Mouse (Mus musculus): ENCODE measurements around the gene Gm20388. TPM values are rescaled to one million over a fixed set of nuclear protein-coding genes. Genes with fewer than 3 reads are reported as not detected.

Gm20388 gene
- total and polyA plus RNA-seq, 2 experiments from 2014 or later = 17.3 TPM; not detected in 1

DNA sequence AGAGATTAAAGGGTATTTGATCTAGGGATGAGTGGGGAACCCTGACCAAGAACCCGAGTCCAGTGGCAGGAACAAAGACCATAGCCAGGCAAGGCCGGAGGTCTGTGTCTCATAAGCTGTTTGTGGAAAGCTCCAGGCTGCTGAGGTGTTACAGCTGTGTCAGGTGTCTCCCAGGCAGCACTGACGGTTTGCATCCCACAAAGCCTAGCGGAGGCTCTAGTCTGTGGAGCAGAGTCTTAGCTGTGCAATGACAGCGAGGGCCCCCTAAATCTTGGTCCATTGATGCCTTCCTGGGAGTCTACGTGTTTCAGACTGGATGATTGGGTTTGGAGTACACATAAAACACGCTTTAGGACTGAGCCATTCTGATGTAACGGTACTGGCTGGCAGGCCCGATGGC is 3491.3 kb downstream of the Gm20388 start:
- TF ChIP-seq EP300 (IDR thresholded peaks at IDR 0.05; ENCODE audit: low read depth) (no peak), CTCF (IDR thresholded peaks at IDR 0.05; ENCODE audit: low read depth) (no peak)
- 84% methylated on average over 9 of the region's 9 CpGs for WGBS
- DNase-seq (ENCODE audit: low spot score) = no peak
- Histone ChIP-seq H3K27ac (ENCODE audit: low read depth) (peak overlapping the region; percentile 33; the same call in 1 of the 2 replicates), H3K9ac (replicated peaks; ENCODE audit: low read depth, low read length) (no peak overlapping the region), H3K4me1 (ENCODE audit: control insufficient read depth, insufficient read depth) (no peaks in the 10 kb centered on the region), H3K4me3 (ENCODE audit: low read depth, low read length) (no peak overlapping the region), H3K9me3 (replicated peaks; ENCODE audit: control insufficient read depth, low read length) (no peaks in the 10 kb centered on the region), H3K36me3 (replicated peaks; ENCODE audit: control insufficient read depth, insufficient read depth, low read length) (peaks cover 65% of the 10 kb centered on the region), H3K27me3 (ENCODE audit: control insufficient read depth, insufficient read depth, low read length) (no peaks in the 10 kb centered on the region), H3K4me2 (ENCODE audit: low read depth, low read length) (no peak overlapping the region)
- ATAC-seq (ENCODE audit: insufficient read depth, low read depth) = no peak

DNA sequence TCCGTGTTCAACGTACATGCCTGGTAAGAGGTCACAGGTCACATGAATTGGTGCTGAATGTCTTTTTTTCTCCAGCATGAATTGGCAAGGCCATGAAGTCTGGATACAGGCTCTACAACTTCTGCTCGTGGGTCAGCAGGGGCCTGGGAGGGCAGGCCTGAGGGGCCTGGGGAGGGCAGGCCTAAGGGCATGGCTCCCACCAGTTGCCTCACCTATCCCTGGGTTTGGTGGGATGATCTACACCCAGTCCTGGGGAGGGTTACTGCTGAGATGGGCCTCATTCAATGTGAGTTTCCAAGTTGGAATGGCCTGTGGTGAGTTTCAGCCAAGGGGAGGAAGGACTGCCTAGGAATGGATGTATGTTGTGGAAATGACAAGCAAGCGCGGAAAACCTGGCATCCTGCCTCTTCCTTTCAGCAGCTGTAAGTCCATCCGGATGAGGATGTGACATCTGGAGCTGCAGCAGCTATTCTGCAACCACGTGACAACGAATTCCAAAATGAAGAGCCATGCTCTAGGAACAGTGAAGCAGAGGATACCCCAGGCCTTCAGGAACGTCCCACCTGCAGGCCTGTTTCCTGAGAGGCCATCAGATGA is 3492.2 kb downstream of the Gm20388 start:
- H3K4me3 ChIP-seq (ENCODE audit: low read depth, low read length) = no peak overlapping the region
- H3K27me3 ChIP-seq (ENCODE audit: control insufficient read depth, insufficient read depth, low read length) = no peaks in the 10 kb centered on the region
- no peak for TF ChIP-seq CTCF (IDR thresholded peaks at IDR 0.05; ENCODE audit: low read depth)
- no peak for TF ChIP-seq EP300 (IDR thresholded peaks at IDR 0.05; ENCODE audit: low read depth)
- no peak overlapping the region for H3K9ac ChIP-seq (replicated peaks; ENCODE audit: low read depth, low read length)
- DNase-seq (ENCODE audit: low spot score) (no peak), ATAC-seq (ENCODE audit: insufficient read depth, low read depth) (no peak; the same call in 1 of the 2 replicates)
- H3K4me1 ChIP-seq (ENCODE audit: control insufficient read depth, insufficient read depth) = no peaks in the 10 kb centered on the region
- H3K9me3 ChIP-seq (replicated peaks; ENCODE audit: control insufficient read depth, low read length) = no peaks in the 10 kb centered on the region
- WGBS = 67% methylated on average over 9 of the region's 9 CpGs
- peaks cover 56% of the 10 kb centered on the region for H3K36me3 ChIP-seq (replicated peaks; ENCODE audit: control insufficient read depth, insufficient read depth, low read length)
- H3K27ac ChIP-seq (ENCODE audit: low read depth) = peak overlapping the region; percentile 33; the same call in 1 of the 2 replicates
- H3K4me2 ChIP-seq (ENCODE audit: low read depth, low read length) = no peak overlapping the region

DNA sequence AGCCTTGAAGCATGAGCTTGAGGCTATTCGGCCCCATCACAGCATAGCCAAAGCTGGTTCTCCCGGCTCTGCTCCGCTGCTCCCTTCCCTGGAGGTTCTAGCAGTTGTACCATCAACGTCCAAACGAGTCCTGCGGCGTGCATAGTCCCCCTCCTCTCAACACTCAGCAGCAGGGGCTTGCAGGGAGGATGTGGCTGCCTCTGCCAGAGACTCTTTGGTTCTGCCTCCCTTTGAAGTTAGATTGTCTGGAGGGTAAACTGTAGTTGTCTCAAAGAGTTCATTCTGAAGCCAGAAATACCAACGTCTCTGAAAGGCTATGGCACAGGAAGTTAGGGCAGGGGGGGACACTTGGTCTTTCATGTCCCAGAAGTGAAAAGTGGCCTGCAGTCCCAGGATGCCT is 3493.9 kb downstream of the Gm20388 start:
- no peak overlapping the region for H3K4me3 ChIP-seq (ENCODE audit: low read depth, low read length)
- peaks cover 39% of the 10 kb centered on the region for H3K36me3 ChIP-seq (replicated peaks; ENCODE audit: control insufficient read depth, insufficient read depth, low read length)
- H3K4me1 ChIP-seq (ENCODE audit: control insufficient read depth, insufficient read depth) = peaks cover 10% of the 10 kb centered on the region
- no peak overlapping the region for H3K9ac ChIP-seq (replicated peaks; ENCODE audit: low read depth, low read length)
- WGBS = 46% methylated on average over 8 of the region's 8 CpGs
- H3K4me2 ChIP-seq (ENCODE audit: low read depth, low read length) = no peak overlapping the region
- H3K27me3 ChIP-seq (ENCODE audit: control insufficient read depth, insufficient read depth, low read length) = no peaks in the 10 kb centered on the region
- DNase-seq (ENCODE audit: low spot score) (no peak), ATAC-seq (ENCODE audit: insufficient read depth, low read depth) (no peak)
- H3K9me3 ChIP-seq (replicated peaks; ENCODE audit: control insufficient read depth, low read length) = no peaks in the 10 kb centered on the region
- no peak overlapping the region; the same call in 1 of the 2 replicates for H3K27ac ChIP-seq (ENCODE audit: low read depth)
- TF ChIP-seq EP300 (IDR thresholded peaks at IDR 0.05; ENCODE audit: low read depth) (no peak), CTCF (IDR thresholded peaks at IDR 0.05; ENCODE audit: low read depth) (no peak)

DNA sequence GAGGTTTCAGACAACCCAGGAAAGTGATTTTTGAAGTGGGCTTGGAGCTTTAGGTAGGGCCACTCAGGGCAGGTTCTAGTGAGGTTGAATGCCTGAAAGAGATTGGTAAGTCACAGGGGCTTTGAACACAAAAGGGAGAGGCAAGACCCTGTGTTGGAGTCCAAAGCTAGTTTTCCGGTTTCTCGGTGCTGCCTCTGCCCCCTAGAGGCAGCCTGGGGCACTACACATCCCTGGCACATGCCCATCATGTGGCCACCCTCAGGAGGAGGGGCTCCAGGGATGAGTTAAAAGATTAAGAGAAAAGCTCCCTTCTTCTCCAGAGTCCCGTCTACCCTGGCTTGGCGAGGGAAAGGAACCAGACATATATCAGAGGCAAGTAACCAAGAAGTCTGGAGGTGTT is 3496.1 kb downstream of the Gm20388 start, which contains the start of gene Mc1r:
Mc1r (plus strand) TSS at position 322 of the 400 bp plus-strand sequence.
- DNase-seq (ENCODE audit: low spot score) = peak; percentile 52
- no peak within 1 kb of the TSS for H3K4me2 ChIP-seq (ENCODE audit: low read depth, low read length)
- no peak within 1 kb of the TSS for H3K4me3 ChIP-seq (ENCODE audit: low read depth, low read length)
- peaks cover 20% of the 10 kb centered on the region for H3K4me1 ChIP-seq (ENCODE audit: control insufficient read depth, insufficient read depth)
- no peaks in the 10 kb centered on the region for H3K9me3 ChIP-seq (replicated peaks; ENCODE audit: control insufficient read depth, low read length)
- H3K27me3 ChIP-seq (ENCODE audit: control insufficient read depth, insufficient read depth, low read length) = peaks cover 18% of the 10 kb centered on the region
- peaks cover 17% of the 10 kb centered on the region for H3K36me3 ChIP-seq (replicated peaks; ENCODE audit: control insufficient read depth, insufficient read depth, low read length)
- no peak within 1 kb of the TSS for H3K27ac ChIP-seq (ENCODE audit: low read depth)
- ATAC-seq (ENCODE audit: insufficient read depth, low read depth) = no peak
- 11% methylated on average over 4 of the region's 4 CpGs for WGBS
- no peak within 1 kb of the TSS for H3K9ac ChIP-seq (replicated peaks; ENCODE audit: low read depth, low read length)
- TF ChIP-seq CTCF (IDR thresholded peaks at IDR 0.05; ENCODE audit: low read depth) = peak; percentile 68
- no peak for TF ChIP-seq EP300 (IDR thresholded peaks at IDR 0.05; ENCODE audit: low read depth)

DNA sequence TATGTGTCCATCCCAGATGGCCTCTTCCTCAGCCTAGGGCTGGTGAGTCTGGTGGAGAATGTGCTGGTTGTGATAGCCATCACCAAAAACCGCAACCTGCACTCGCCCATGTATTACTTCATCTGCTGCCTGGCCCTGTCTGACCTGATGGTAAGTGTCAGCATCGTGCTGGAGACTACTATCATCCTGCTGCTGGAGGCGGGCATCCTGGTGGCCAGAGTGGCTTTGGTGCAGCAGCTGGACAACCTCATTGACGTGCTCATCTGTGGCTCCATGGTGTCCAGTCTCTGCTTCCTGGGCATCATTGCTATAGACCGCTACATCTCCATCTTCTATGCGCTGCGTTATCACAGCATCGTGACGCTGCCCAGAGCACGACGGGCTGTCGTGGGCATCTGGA is 3497.0 kb downstream of the Gm20388 start:
- no peak overlapping the region for H3K9ac ChIP-seq (replicated peaks; ENCODE audit: low read depth, low read length)
- TF ChIP-seq EP300 (IDR thresholded peaks at IDR 0.05; ENCODE audit: low read depth) = no peak
- no peak for TF ChIP-seq CTCF (IDR thresholded peaks at IDR 0.05; ENCODE audit: low read depth)
- H3K4me3 ChIP-seq (ENCODE audit: low read depth, low read length) = no peak overlapping the region
- H3K27ac ChIP-seq (ENCODE audit: low read depth) = no peak overlapping the region
- H3K4me1 ChIP-seq (ENCODE audit: control insufficient read depth, insufficient read depth) = peaks cover 20% of the 10 kb centered on the region
- H3K36me3 ChIP-seq (replicated peaks; ENCODE audit: control insufficient read depth, insufficient read depth, low read length) = peaks cover 8% of the 10 kb centered on the region
- DNase-seq (ENCODE audit: low spot score) = no peak
- peaks cover 27% of the 10 kb centered on the region for H3K27me3 ChIP-seq (ENCODE audit: control insufficient read depth, insufficient read depth, low read length)
- no peak for ATAC-seq (ENCODE audit: insufficient read depth, low read depth)
- no peaks in the 10 kb centered on the region for H3K9me3 ChIP-seq (replicated peaks; ENCODE audit: control insufficient read depth, low read length)
- WGBS = 81% methylated on average over 13 of the region's 13 CpGs
- H3K4me2 ChIP-seq (ENCODE audit: low read depth, low read length) = no peak overlapping the region
